Mouse (Mus musculus): Measurements from ENCODE around the gene Fancf. TPM values are rescaled to one million over a fixed set of nuclear protein-coding genes. Genes with fewer than 3 reads are reported as not detected.

The Fancf gene
- polyA plus RNA-seq, 1 experiment from 2014 or later, result 15.0 TPM

- no peak for ATAC-seq (ENCODE audit: low FRiP score, low read depth)
- Histone ChIP-seq H3K9me3 (no peaks in the 10 kb centered on the region), H3K4me2 (replicated peaks) (no peak overlapping the region), H3K27me3 (no peaks in the 10 kb centered on the region), H3K4me1 (peaks cover 12% of the 10 kb centered on the region; the same call in 1 of the 2 replicates), H3K36me3 (no peaks in the 10 kb centered on the region), H3K27ac (no peak overlapping the region; the same call in 1 of the 2 replicates), H3K9ac (no peak overlapping the region), H3K4me3 (no peak overlapping the region)
- WGBS, result 72% methylated on average over 7 of the region's 7 CpGs
Measured at GRCm38 (mm10) chr7:51823562-51824338, 38.3 kb downstream of the Fancf start.

GRCm38 (mm10) chr7:51821467-51821866 lies 40.6 kb downstream of the Fancf start:
- Histone ChIP-seq H3K27me3 (0 out of 2 replicates have a peak, but pooled peaks cover under 1% of the 10 kb centered on the region), H3K27ac (no peak overlapping the region; the same call in 1 of the 2 replicates), H3K4me3 (no peak overlapping the region), H3K4me2 (replicated peaks) (no peak overlapping the region), H3K9me3 (no peaks in the 10 kb centered on the region), H3K9ac (no peak overlapping the region), H3K36me3 (no peaks in the 10 kb centered on the region), H3K4me1 (peaks cover 12% of the 10 kb centered on the region; the same call in 1 of the 2 replicates)
- WGBS, result 56% methylated on average over 2 of the region's 2 CpGs
- ATAC-seq (ENCODE audit: low FRiP score, low read depth), result peak; percentile 61

- Histone ChIP-seq H3K9ac (no peak overlapping the region), H3K4me3 (no peak overlapping the region), H3K36me3 (no peaks in the 10 kb centered on the region), H3K27me3 (0 out of 2 replicates have a peak, but pooled peaks cover 3% of the 10 kb centered on the region), H3K9me3 (no peaks in the 10 kb centered on the region), H3K4me1 (peaks cover 9% of the 10 kb centered on the region; the same call in 1 of the 2 replicates), H3K4me2 (replicated peaks) (no peak overlapping the region), H3K27ac (no peak overlapping the region)
- WGBS, result 82% methylated on average over 1 of the region's 1 CpGs
- ATAC-seq (ENCODE audit: low FRiP score, low read depth), result no peak
Measured at GRCm38 (mm10) chr7:51819891-51820290, 42.2 kb downstream of the Fancf start.

- no peak overlapping the region for H3K4me3 ChIP-seq
- ATAC-seq (ENCODE audit: low FRiP score, low read depth), result no peak
- H3K27me3 ChIP-seq, result 0 out of 2 replicates have a peak, but pooled peaks cover 3% of the 10 kb centered on the region
- no peak overlapping the region for H3K4me2 ChIP-seq (replicated peaks)
- no peak overlapping the region for H3K27ac ChIP-seq
- H3K9me3 ChIP-seq, result no peaks in the 10 kb centered on the region
- H3K9ac ChIP-seq, result no peak overlapping the region
- 65% methylated on average over 3 of the region's 3 CpGs for whole genome bisulfite sequencing
- peaks cover 4% of the 10 kb centered on the region; the same call in 1 of the 2 replicates for H3K4me1 ChIP-seq
- no peaks in the 10 kb centered on the region for H3K36me3 ChIP-seq
Measured at GRCm38 (mm10) chr7:51818251-51818974, 43.7 kb downstream of the Fancf start.

- Histone ChIP-seq H3K4me2 (replicated peaks) (no peak overlapping the region), H3K36me3 (no peaks in the 10 kb centered on the region), H3K4me1 (no peaks in the 10 kb centered on the region), H3K9ac (no peak overlapping the region), H3K4me3 (no peak overlapping the region), H3K27me3 (0 out of 2 replicates have a peak, but pooled peaks cover 3% of the 10 kb centered on the region), H3K9me3 (no peaks in the 10 kb centered on the region), H3K27ac (no peak overlapping the region)
- WGBS, result 78% methylated on average over 3 of the region's 3 CpGs
- no peak for ATAC-seq (ENCODE audit: low FRiP score, low read depth)
Measured at GRCm38 (mm10) chr7:51816283-51816839, 45.7 kb downstream of the Fancf start.

GRCm38 (mm10) chr7:51815473-51816282 lies 46.4 kb downstream of the Fancf start:
- Histone ChIP-seq H3K36me3 (no peaks in the 10 kb centered on the region), H3K4me2 (replicated peaks) (no peak overlapping the region), H3K27me3 (0 out of 2 replicates have a peak, but pooled peaks cover 3% of the 10 kb centered on the region), H3K9ac (no peak overlapping the region), H3K27ac (no peak overlapping the region), H3K4me1 (no peaks in the 10 kb centered on the region), H3K9me3 (no peaks in the 10 kb centered on the region), H3K4me3 (no peak overlapping the region)
- ATAC-seq (ENCODE audit: low FRiP score, low read depth), result peak; percentile 78; the same call in 1 of the 2 replicates
- 49% methylated on average over 4 of the region's 4 CpGs for WGBS

Other genes with a start within 250 kb of the Fancf start
- gene Slc17a6, start 240.3 kb downstream of the Fancf start, polyA plus RNA-seq (2015; fragmentation: Nextera tagmentation; extraction: Ambion mirVana), result 0.75 and 0.89 TPM in 2 replicates
- gene Gas2, start 252 bp downstream of the Fancf start, polyA plus RNA-seq (2015; fragmentation: Nextera tagmentation; extraction: Ambion mirVana), result 319 and 338 TPM in 2 replicates
- 3.3 and 3.9 TPM in 2 replicates for gene Svip, start 143.8 kb upstream of the Fancf start, polyA plus RNA-seq (2015; fragmentation: Nextera tagmentation; extraction: Ambion mirVana)
- gene 1700015G11Rik, start 153.5 kb upstream of the Fancf start, polyA plus RNA-seq (2015; fragmentation: Nextera tagmentation; extraction: Ambion mirVana), result not detected in 2 replicates

Data from limb, embryonic 13.5 days (tissue).